Mouse (Mus musculus) CD4-positive, CD25-positive, alpha-beta regulatory T cell, adult 4 months (primary cell): ENCODE measurements around the gene Gm11939. TPM values are rescaled to one million over a fixed set of nuclear protein-coding genes. Genes with fewer than 3 reads are reported as not detected.

Experiments
- polyA plus RNA-seq, 2 experiments: library from polyadenylated mRNA; unstranded; fragments of 100-300 nt; shearing (Covaris generic); gene quantifications; one replicate each; pipeline ENCODE4 v1.2.1; 2017

The Gm11939 gene
- polyA plus RNA-seq, 2 experiments from 2014 or later: not detected

Other genes starting within 250 kb of the Gm11939 start
- not detected for gene Krt25, start 236.5 kb downstream of the Gm11939 start, polyA plus RNA-seq
- gene Krt26, start 221.5 kb downstream of the Gm11939 start, polyA plus RNA-seq: not detected
- gene Krt27, start 208.4 kb downstream of the Gm11939 start, polyA plus RNA-seq: not detected
- gene Krt28, start 184.6 kb downstream of the Gm11939 start, polyA plus RNA-seq: not detected
- gene Krt10, start 170.1 kb downstream of the Gm11939 start, polyA plus RNA-seq: 1 to 10 TPM; 8.8 to 9.7 TPM
- gene Krt12, start 137.2 kb downstream of the Gm11939 start, polyA plus RNA-seq: not detected
- gene Krt20, start 121.3 kb downstream of the Gm11939 start, polyA plus RNA-seq: not detected
- not detected for gene Krt23, start 66.3 kb downstream of the Gm11939 start, polyA plus RNA-seq
- not detected for gene Krt39, start 38.1 kb downstream of the Gm11939 start, polyA plus RNA-seq
- gene Krt40, start 16.3 kb downstream of the Gm11939 start, polyA plus RNA-seq: not detected
- gene Krtap3-3, start 8.6 kb downstream of the Gm11939 start, polyA plus RNA-seq: not detected
- gene Krtap3-2, start 2.6 kb downstream of the Gm11939 start, polyA plus RNA-seq: not detected
- gene Krtap3-1, start 7.2 kb upstream of the Gm11939 start, polyA plus RNA-seq: not detected
- not detected for gene Krtap1-5, start 21.6 kb upstream of the Gm11939 start, polyA plus RNA-seq
- gene Krtap1-4, start 24.2 kb upstream of the Gm11939 start, polyA plus RNA-seq: not detected
- not detected for gene Krtap1-3, start 31.9 kb upstream of the Gm11939 start, polyA plus RNA-seq
- not detected for gene Krtap9-3, start 38.6 kb upstream of the Gm11939 start, polyA plus RNA-seq
- gene Gm11938, start 43.8 kb upstream of the Gm11939 start, polyA plus RNA-seq: not detected
- gene Gm11937, start 50.7 kb upstream of the Gm11939 start, polyA plus RNA-seq: not detected
- not detected for gene Krtap2-4, start 55.4 kb upstream of the Gm11939 start, polyA plus RNA-seq
- gene Gm11562, start 61.0 kb upstream of the Gm11939 start, polyA plus RNA-seq: not detected
- not detected for gene Krtap4-1, start 68.8 kb upstream of the Gm11939 start, polyA plus RNA-seq
- not detected for gene Krtap4-2, start 75.6 kb upstream of the Gm11939 start, polyA plus RNA-seq
- not detected for gene Krtap4-7, start 84.6 kb upstream of the Gm11939 start, polyA plus RNA-seq
- gene Gm11555, start 90.8 kb upstream of the Gm11939 start, polyA plus RNA-seq: not detected
- not detected for gene Gm11563, start 99.5 kb upstream of the Gm11939 start, polyA plus RNA-seq
- gene Krtap4-6, start 106.5 kb upstream of the Gm11939 start, polyA plus RNA-seq: not detected
- not detected for gene Gm14190, start 131.3 kb upstream of the Gm11939 start, polyA plus RNA-seq
- gene Gm14180, start 174.8 kb upstream of the Gm11939 start, polyA plus RNA-seq: not detected
- not detected for gene Gm11595, start 213.4 kb upstream of the Gm11939 start, polyA plus RNA-seq
- not detected for gene Krtap4-8, start 221.2 kb upstream of the Gm11939 start, polyA plus RNA-seq
- not detected for gene Krtap4-9, start 225.7 kb upstream of the Gm11939 start, polyA plus RNA-seq
- gene Gm11596, start 234.0 kb upstream of the Gm11939 start, polyA plus RNA-seq: not detected
- gene Gm11569, start 239.5 kb upstream of the Gm11939 start, polyA plus RNA-seq: not detected
- gene Gm11554, start 245.0 kb upstream of the Gm11939 start, polyA plus RNA-seq: not detected